Mouse (Mus musculus) heart, adult 2 months (tissue): Measurements from ENCODE around the gene Siah3. TPM values are rescaled to one million over a fixed set of nuclear protein-coding genes. Genes with fewer than 3 reads are reported as not detected.
A peak's percentile ranks its signal among the peaks of the same experiment; 100 is the strongest.

ENCODE experiments used
- DNase-seq, 2 experiments: peaks; one replicate each; pipeline ENCODE4 v3.0.0; 2021
- H3K27ac ChIP-seq: fragments of 200-600 bp; 2 replicates; pipeline ENCODE4 v1.8.1; 2022
- H3K27me3 ChIP-seq: fragments of 200-500 bp; 2 replicates; pipeline ENCODE4 v1.6.1; 2012; ENCODE audit warnings: mild to moderate bottlenecking, low read length, inconsistent platforms, mixed read lengths; ENCODE audit not compliant: control insufficient read depth, insufficient read depth
- H3K36me3 ChIP-seq: fragments of 200-500 bp; 2 replicates; pipeline ENCODE4 v1.6.1; 2012; ENCODE audit warnings: low read length, inconsistent platforms; ENCODE audit not compliant: control insufficient read depth, insufficient read depth
- H3K4me1 ChIP-seq: fragments of 200-500 bp; 2 replicates; pipeline ENCODE4 v1.6.1; 2011; ENCODE audit warnings: low read length; ENCODE audit not compliant: control insufficient read depth, insufficient read depth
- H3K4me3 ChIP-seq: fragments of 200-600 bp; 2 replicates; pipeline ENCODE4 v1.8.1; 2022
- H3K79me2 ChIP-seq: fragments of 200-500 bp; replicated peaks from 2 replicates; pipeline ENCODE4 v1.6.1; 2012; ENCODE audit warnings: mild to moderate bottlenecking, inconsistent platforms, low read length, moderate library complexity, mixed read lengths; ENCODE audit not compliant: control insufficient read depth, insufficient read depth
- H3K9ac ChIP-seq: fragments of 200-500 bp; 2 replicates; pipeline ENCODE4 v1.6.1; 2012; ENCODE audit warnings: low read depth, mild to moderate bottlenecking, control low read depth, inconsistent platforms, low read length, mixed read lengths
- CTCF ChIP-seq: fragments of 200-600 bp; IDR thresholded peaks from 2 replicates; pipeline ENCODE4 v1.8.1; 2022; ENCODE audit warnings: antibody characterized with exemption, mild to moderate bottlenecking, moderate library complexity
- EP300 ChIP-seq: fragments of 200-500 bp; IDR thresholded peaks from 2 replicates; pipeline ENCODE4 v1.6.1; 2011; ENCODE audit warnings: low read depth, low read length, control low read depth; ENCODE audit not compliant: insufficient read depth
- POLR2A ChIP-seq: fragments of 200-500 bp; IDR thresholded peaks from 2 replicates; pipeline ENCODE4 v1.6.1; 2011; ENCODE audit warnings: mild to moderate bottlenecking, low read depth, low read length, control low read depth; ENCODE audit not compliant: insufficient read depth
- WGBS: fragments of 180-500 bp; shearing (Covaris S2); methylation state at CpG from one replicate; pipeline ENCODE4 v1.1.7; 2018; 5-methylcytosine and 5-hydroxymethylcytosine counted together
- intact Hi-C: fragments of 180-260 bp; cut with DNase I; formaldehyde crosslinking; loops from one replicate; pipeline ENCODE4 v1.15.1; 2025
- polyA plus RNA-seq: library from polyadenylated mRNA; depleted of rRNA; stranded (reverse); fragments of >200 nt; gene quantifications from 2 replicates; pipeline ENCODE4 v1.2.3, GENCODE M21; 2012
- total RNA-seq, 2 experiments: library from RNA; stranded (reverse); gene quantifications; 2 replicates each; pipeline ENCODE4 v1.2.3; 2021

Siah3 gene
- total and polyA plus RNA-seq, 3 experiments, result 0.02 TPM; not detected in 2

- no peak for DNase-seq
- TF ChIP-seq POLR2A (no peak), EP300 (no peak), CTCF (no peak)
- H3K79me2 ChIP-seq, result no peaks in the 10 kb centered on the region
- 48% methylated on average over 3 of the region's 3 CpGs for WGBS
- 0 out of 2 replicates have a peak, but pooled peaks cover 2% of the 10 kb centered on the region for H3K27me3 ChIP-seq
- no peaks in the 10 kb centered on the region for H3K36me3 ChIP-seq
- no peaks in the 10 kb centered on the region; the same call in 1 of the 2 replicates for H3K4me1 ChIP-seq
- no peak overlapping the region for H3K4me3 ChIP-seq
- H3K27ac ChIP-seq, result no peak overlapping the region
- H3K9ac ChIP-seq, result no peak overlapping the region
- intact Hi-C loops, result no loop called here
Observed at GRCm38 (mm10) chr14:75459991-75460390, 4.2 kb downstream of the Siah3 start.

GRCm38 (mm10) chr14:75460436-75460835 is 4.7 kb downstream of the Siah3 start:
- TF ChIP-seq POLR2A, result no peak
- no peak for TF ChIP-seq CTCF
- no peak for TF ChIP-seq EP300
- Histone ChIP-seq H3K4me1 (no peaks in the 10 kb centered on the region; the same call in 1 of the 2 replicates), H3K79me2 (no peaks in the 10 kb centered on the region), H3K9ac (no peak overlapping the region), H3K27ac (no peak overlapping the region), H3K36me3 (no peaks in the 10 kb centered on the region), H3K27me3 (0 out of 2 replicates have a peak, but pooled peaks cover 2% of the 10 kb centered on the region), H3K4me3 (no peak overlapping the region)
- intact Hi-C loops, result no loop called here
- WGBS, result 58% methylated on average over 3 of the region's 3 CpGs
- DNase-seq, result no peak

- no peaks in the 10 kb centered on the region; the same call in 1 of the 2 replicates for H3K4me1 ChIP-seq
- H3K36me3 ChIP-seq, result no peaks in the 10 kb centered on the region
- TF ChIP-seq CTCF, result no peak
- TF ChIP-seq POLR2A, result no peak
- no peak for TF ChIP-seq EP300
- intact Hi-C loops, result no loop called here
- no peak overlapping the region for H3K27ac ChIP-seq
- H3K79me2 ChIP-seq, result no peaks in the 10 kb centered on the region
- H3K9ac ChIP-seq, result no peak overlapping the region
- no peak overlapping the region for H3K4me3 ChIP-seq
- 83% methylated on average over 4 of the region's 4 CpGs for WGBS
- H3K27me3 ChIP-seq, result no peaks in the 10 kb centered on the region
- DNase-seq, result no peak
Observed at GRCm38 (mm10) chr14:75461770-75462169, 6.0 kb downstream of the Siah3 start.

- TF ChIP-seq EP300 (no peak), CTCF (no peak), POLR2A (no peak)
- no peaks in the 10 kb centered on the region for H3K27me3 ChIP-seq
- intact Hi-C loops, result no loop called here
- no peak overlapping the region for H3K9ac ChIP-seq
- no peaks in the 10 kb centered on the region for H3K36me3 ChIP-seq
- no peak overlapping the region for H3K4me3 ChIP-seq
- WGBS, result 66% methylated on average over 4 of the region's 4 CpGs
- no peak overlapping the region for H3K27ac ChIP-seq
- no peak for DNase-seq
- no peaks in the 10 kb centered on the region for H3K4me1 ChIP-seq
- H3K79me2 ChIP-seq, result no peaks in the 10 kb centered on the region
Observed at GRCm38 (mm10) chr14:75463171-75463570, 7.4 kb downstream of the Siah3 start.

GRCm38 (mm10) chr14:75468941-75469340 is 13.2 kb downstream of the Siah3 start:
- no peak for TF ChIP-seq CTCF
- TF ChIP-seq EP300, result no peak
- no peak for TF ChIP-seq POLR2A
- Histone ChIP-seq H3K4me1 (no peaks in the 10 kb centered on the region), H3K79me2 (no peaks in the 10 kb centered on the region), H3K36me3 (no peaks in the 10 kb centered on the region), H3K27me3 (no peaks in the 10 kb centered on the region), H3K4me3 (no peak overlapping the region), H3K9ac (no peak overlapping the region), H3K27ac (no peak overlapping the region)
- WGBS, result 68% methylated on average over 4 of the region's 4 CpGs
- intact Hi-C loops, result no loop called here
- no peak for DNase-seq

GRCm38 (mm10) chr14:75473061-75473930 is 17.5 kb downstream of the Siah3 start:
- peak in 1 of 2 experiments; percentile 29 for DNase-seq
- no peak overlapping the region for H3K4me3 ChIP-seq

More at GRCm38 (mm10) chr14:75473061-75473930, 17.5 kb downstream of the Siah3 start:
- H3K36me3 ChIP-seq, result no peaks in the 10 kb centered on the region
- H3K27me3 ChIP-seq, result no peaks in the 10 kb centered on the region
- no peak overlapping the region for H3K9ac ChIP-seq
- no peaks in the 10 kb centered on the region for H3K79me2 ChIP-seq
- 74% methylated on average over 9 of the region's 9 CpGs for WGBS
- no peaks in the 10 kb centered on the region for H3K4me1 ChIP-seq
- intact Hi-C loops, result no loop called here
- TF ChIP-seq EP300 (no peak), POLR2A (no peak), CTCF (no peak)
- H3K27ac ChIP-seq, result no peak overlapping the region
